In genomic region chr9:100603156-100603555, GRCm38 (mm10) we compare ENCODE assay signal across 21 mouse cellular contexts. TPM values are rescaled to one million over a fixed set of nuclear protein-coding genes. Genes with fewer than 3 reads are reported as not detected.
DNase-seq lines count a peak whose midpoint lies in the region; ATAC-seq lines count a peak whose summit lies in the region.
"Had no signal": no experiment of that assay in that cellular context is flagged by ENCODE, and none has a peak within 500 bp of the region (broad histone marks: within the 10 kb centered on the region; RNA-seq: fewer than 3 reads in every experiment).

No protein-coding gene starts in this region.

- no peaks in the 10 kb centered on the region for H3K9me3 ChIP-seq in heart, embryonic 10.5 days
- no peaks in the 10 kb centered on the region for H3K9me3 ChIP-seq in midbrain, embryonic 11.5 days (ENCODE audit: control insufficient read depth, low read length)
- H3K9me3 ChIP-seq in midbrain, embryonic 10.5 days (replicated peaks), result no peaks in the 10 kb centered on the region
- H3K9me3 ChIP-seq: G1E had no signal

- WGBS in heart, embryonic 10.5 days, result 59% methylated on average over 5 of the region's 5 CpGs
- WGBS in midbrain, embryonic 11.5 days, result 77% methylated on average over 5 of the region's 5 CpGs
- WGBS in midbrain, embryonic 10.5 days, result 84% methylated on average over 5 of the region's 5 CpGs

- DNase-seq in heart, embryonic 10.5 days (ENCODE audit: low spot score), result peak; percentile 61
- no peak for DNase-seq in heart, adult 18-20 months
- peak; percentile 75 for DNase-seq in midbrain, embryonic 11.5 days (ENCODE audit: low spot score, missing footprints)
- no peak for DNase-seq in midbrain, embryonic 10.5 days (ENCODE audit: low spot score)
- DNase-seq: adrenal gland, adult 2 months; adrenal gland, adult 8-10 months; adrenal gland, postnatal 10 days; adrenal gland, postnatal 14 days; adrenal gland, postnatal 25 days; adrenal gland, postnatal 36 days; B cell, adult 2 months; cerebellum, adult 11 months; cerebellum, adult 11-12 months; cerebellum, adult 18-20 months had no signal

- no peak overlapping the region for H3K4me3 ChIP-seq in heart, embryonic 10.5 days
- H3K4me3 ChIP-seq in midbrain, embryonic 11.5 days (ENCODE audit: low read depth, low read length), result no peak overlapping the region
- no peak overlapping the region for H3K4me3 ChIP-seq in midbrain, embryonic 10.5 days

- ATAC-seq in midbrain, embryonic 11.5 days (ENCODE audit: low FRiP score), result no peak
- ATAC-seq: activated CD4-positive, CD25-positive, alpha-beta regulatory T cell, adult 4 months; CD4-positive, CD25-positive, alpha-beta regulatory T cell, adult 4 months; Patski had no signal

- H3K27ac ChIP-seq in heart, embryonic 10.5 days, result no peak overlapping the region
- H3K27ac ChIP-seq in midbrain, embryonic 11.5 days (ENCODE audit: low read depth, low read length), result no peak overlapping the region
- H3K27ac ChIP-seq in midbrain, embryonic 10.5 days (replicated peaks), result no peak overlapping the region

- H3K36me3 ChIP-seq in heart, embryonic 10.5 days, result no peaks in the 10 kb centered on the region
- no peaks in the 10 kb centered on the region for H3K36me3 ChIP-seq in midbrain, embryonic 11.5 days (ENCODE audit: control insufficient read depth, insufficient read depth, low read length)
- H3K36me3 ChIP-seq in midbrain, embryonic 10.5 days, result no peaks in the 10 kb centered on the region
- H3K36me3 ChIP-seq: G1E had no signal

- no peak overlapping the region for H3K4me2 ChIP-seq in midbrain, embryonic 11.5 days

- no peaks in the 10 kb centered on the region for H3K27me3 ChIP-seq in heart, embryonic 10.5 days (ENCODE audit: insufficient read depth, poor library complexity, severe bottlenecking)
- H3K27me3 ChIP-seq in midbrain, embryonic 11.5 days (ENCODE audit: control insufficient read depth, insufficient read depth, low read length), result no peaks in the 10 kb centered on the region
- no peaks in the 10 kb centered on the region for H3K27me3 ChIP-seq in midbrain, embryonic 10.5 days (ENCODE audit: low read depth, poor library complexity, severe bottlenecking)
- H3K27me3 ChIP-seq: CH12.LX, Patski had no signal

- no peak overlapping the region for H3K9ac ChIP-seq in midbrain, embryonic 11.5 days (ENCODE audit: low read length)

- peaks cover 4% of the 10 kb centered on the region for H3K4me1 ChIP-seq in heart, embryonic 10.5 days
- no peaks in the 10 kb centered on the region; the same call in 1 of the 2 replicates for H3K4me1 ChIP-seq in midbrain, embryonic 11.5 days (ENCODE audit: control insufficient read depth, insufficient read depth, low read length)
- peaks cover 12% of the 10 kb centered on the region for H3K4me1 ChIP-seq in midbrain, embryonic 10.5 days

RNA-seq across cellular contexts. Expression of gene Stag1, which starts 5.6 kb away (rescaled TPM):
- polyA plus RNA-seq in heart, embryonic 10.5 days (2016; fragmentation: Nextera tagmentation; extraction: Ambion mirVana), result 34.4 and 38.1 TPM in 2 replicates
- 10 to 100 TPM; 28.4 to 29.5 TPM for total RNA-seq in heart, adult 18-20 months (2021)
- 57.1 and 64.3 TPM in 2 replicates for polyA plus RNA-seq in midbrain, embryonic 11.5 days (2014; fragmentation: Nextera tagmentation; extraction: Ambion mirVana)
- 50.8 and 51.6 TPM in 2 replicates for polyA plus RNA-seq in midbrain, embryonic 10.5 days (2016; fragmentation: Nextera tagmentation; extraction: Ambion mirVana)

RNA-seq across cellular contexts. Expression of gene Slc35g2, which starts 32.3 kb away (rescaled TPM):
- polyA plus RNA-seq in heart, embryonic 10.5 days (2016; fragmentation: Nextera tagmentation; extraction: Ambion mirVana), result 9.0 and 11.0 TPM in 2 replicates
- total RNA-seq in heart, adult 18-20 months (2021), result 1 to 10 TPM; 3.2 to 4.3 TPM
- 8.5 and 9.1 TPM in 2 replicates for polyA plus RNA-seq in midbrain, embryonic 11.5 days (2014; fragmentation: Nextera tagmentation; extraction: Ambion mirVana)
- polyA plus RNA-seq in midbrain, embryonic 10.5 days (2016; fragmentation: Nextera tagmentation; extraction: Ambion mirVana), result 6.5 TPM in 2 replicates
- total RNA-seq: CH12.LX, MEL had no signal
- polyA plus RNA-seq: C2C12, G1E had no signal

RNA-seq across cellular contexts. Expression of gene Nck1, which starts 57.2 kb away (rescaled TPM):
- 50.3 and 61.2 TPM in 2 replicates for polyA plus RNA-seq in heart, embryonic 10.5 days (2016; fragmentation: Nextera tagmentation; extraction: Ambion mirVana)
- 10 to 100 TPM; 37.0 to 45.2 TPM for total RNA-seq in heart, adult 18-20 months (2021)
- 77.8 and 79.9 TPM in 2 replicates for polyA plus RNA-seq in midbrain, embryonic 11.5 days (2014; fragmentation: Nextera tagmentation; extraction: Ambion mirVana)
- polyA plus RNA-seq in midbrain, embryonic 10.5 days (2016; fragmentation: Nextera tagmentation; extraction: Ambion mirVana), result 58.8 and 63.5 TPM in 2 replicates

Comparison
In these comparisons a context has a peak if more than half of its experiments do, and no peak if none do; other contexts are left out.
1. DNase-seq: peak in heart, embryonic 10.5 days (single experiment) and midbrain, embryonic 11.5 days (single experiment); none in heart, adult 18-20 months (0 of 2) and midbrain, embryonic 10.5 days (single experiment).